Mouse (Mus musculus): ENCODE measurements around the gene Morn1.
A peak's percentile ranks its signal among the peaks of the same experiment; 100 is the strongest.
"Not testable (repeated sequence)": the region's sequence is repeated elsewhere in the genome, so short reads cannot be mapped to it uniquely, and the experiment has no call there.

The Morn1 gene

DNA sequence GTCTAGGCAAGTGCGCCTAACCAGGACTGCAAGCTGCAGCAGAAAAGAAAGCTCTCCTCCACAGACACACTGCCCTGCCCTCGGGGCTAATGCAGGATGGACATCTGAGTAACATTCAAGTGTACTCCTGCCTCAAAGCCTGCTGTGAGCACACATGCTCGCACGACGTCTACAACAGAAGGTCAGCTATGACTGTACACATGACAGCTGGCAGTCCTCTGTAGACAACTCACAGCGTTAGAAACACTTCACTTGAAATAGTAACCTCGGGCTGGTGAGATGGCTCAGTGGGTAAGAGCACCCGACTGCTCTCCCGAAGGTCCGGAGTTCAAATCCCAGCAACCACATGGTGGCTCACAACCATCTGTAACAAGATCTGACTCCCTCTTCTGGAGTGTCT is 7.6 kb upstream of the Morn1 start:
- DNase-seq (ENCODE audit: low spot score in 2 of 2) = not testable (repeated sequence)

DNA sequence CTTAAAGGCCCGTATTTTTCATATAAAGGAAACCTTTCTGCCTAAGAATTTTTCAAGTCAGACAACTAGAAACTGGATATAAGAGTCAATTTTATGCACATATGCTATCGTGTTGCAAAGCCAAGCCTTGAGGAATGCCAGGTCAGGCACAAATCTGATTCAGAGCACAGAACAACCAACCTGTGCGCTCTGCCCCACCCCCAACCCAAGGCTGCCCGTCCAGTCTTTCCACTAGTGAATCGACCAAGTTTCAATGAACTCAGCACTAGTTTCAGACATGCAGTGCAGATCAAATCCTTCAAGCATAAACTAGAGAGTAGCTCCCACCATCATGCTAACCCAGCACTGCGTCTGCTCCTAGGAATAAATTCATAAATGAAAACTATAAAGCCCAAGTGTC is 6.7 kb upstream of the Morn1 start:
- no peak for DNase-seq (ENCODE audit: low spot score in 2 of 2)

- DNase-seq (ENCODE audit: low spot score in 2 of 2) = no peak
Observed at GRCm38 (mm10) chr4:155083553-155083952, 2.8 kb upstream of the Morn1 start.

- DNase-seq (ENCODE audit: low spot score in 2 of 2) = no peak
Observed at GRCm38 (mm10) chr4:155084351-155084750, 2.0 kb upstream of the Morn1 start.

GRCm38 (mm10) chr4:155085206-155086107 is 920 bp upstream of the Morn1 start:
- DNase-seq (ENCODE audit: low spot score in 2 of 2) = no peak

GRCm38 (mm10) chr4:155089241-155089640 is 2.9 kb downstream of the Morn1 start:
- DNase-seq (ENCODE audit: low spot score in 2 of 2) = no peak

DNA sequence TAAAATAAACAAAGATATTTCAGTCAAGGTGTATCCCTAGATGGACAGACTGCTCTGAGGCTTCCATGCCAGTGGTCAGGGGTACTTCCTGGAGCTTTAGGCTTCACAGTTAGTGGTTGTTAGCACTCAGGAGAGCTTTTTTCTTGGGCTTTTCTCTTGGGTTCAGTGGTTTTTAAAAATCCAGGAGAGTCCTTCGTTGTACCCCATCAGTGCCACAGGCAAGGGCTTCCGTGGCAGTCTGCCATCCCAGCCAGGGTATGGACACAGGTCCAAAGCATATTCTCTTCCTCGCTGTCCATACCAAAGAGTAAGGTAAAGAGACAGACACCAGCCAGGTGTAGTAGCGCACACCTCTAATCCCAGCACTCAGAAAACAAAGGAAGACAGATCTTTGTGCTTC is 3.8 kb downstream of the Morn1 start:
- no peak for DNase-seq (ENCODE audit: low spot score in 2 of 2)

- no peak for DNase-seq (ENCODE audit: low spot score in 2 of 2)
Observed at GRCm38 (mm10) chr4:155090688-155091449, 4.5 kb downstream of the Morn1 start.

- no peak for DNase-seq (ENCODE audit: low spot score in 2 of 2)
Observed at GRCm38 (mm10) chr4:155092718-155093430, 6.5 kb downstream of the Morn1 start.

DNA sequence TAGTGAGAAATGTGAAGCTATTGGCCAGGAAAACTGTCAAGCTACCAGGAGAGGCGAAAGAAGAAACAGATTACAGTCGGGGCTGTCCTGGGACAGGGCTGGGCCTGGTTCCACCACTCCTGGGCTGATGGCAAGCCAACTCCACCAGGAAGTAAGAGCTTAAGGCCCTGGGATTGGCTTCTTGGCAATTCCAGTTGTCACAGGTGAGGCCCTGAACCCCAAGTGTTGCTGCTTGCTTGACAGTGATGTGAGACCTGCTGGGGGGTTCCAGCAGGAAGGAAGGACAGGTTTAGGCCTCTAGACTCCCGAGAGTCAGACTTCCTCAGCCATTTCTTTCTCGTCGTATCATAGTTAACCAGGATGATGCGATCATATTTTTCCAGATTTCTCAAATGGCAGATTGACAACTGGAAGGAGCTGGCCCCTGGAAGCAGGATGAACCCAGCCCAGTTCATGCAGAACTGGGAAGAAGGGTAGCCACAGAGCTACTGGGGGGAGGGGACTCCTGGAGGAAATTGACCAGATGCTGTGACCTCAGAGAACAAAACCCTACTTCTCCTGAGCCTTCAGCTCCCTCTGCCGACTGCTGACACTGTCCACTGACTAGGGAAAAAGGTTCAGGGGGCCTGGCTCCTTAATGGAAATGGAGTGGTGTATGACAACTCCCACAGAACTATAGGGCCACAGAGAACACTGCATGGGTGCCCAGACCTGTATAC is 7.2 kb downstream of the Morn1 start:
- no peak for DNase-seq (ENCODE audit: low spot score in 2 of 2)

GRCm38 (mm10) chr4:155094565-155094964 is 8.2 kb downstream of the Morn1 start:
- no peak for DNase-seq (ENCODE audit: low spot score in 2 of 2)

DNA sequence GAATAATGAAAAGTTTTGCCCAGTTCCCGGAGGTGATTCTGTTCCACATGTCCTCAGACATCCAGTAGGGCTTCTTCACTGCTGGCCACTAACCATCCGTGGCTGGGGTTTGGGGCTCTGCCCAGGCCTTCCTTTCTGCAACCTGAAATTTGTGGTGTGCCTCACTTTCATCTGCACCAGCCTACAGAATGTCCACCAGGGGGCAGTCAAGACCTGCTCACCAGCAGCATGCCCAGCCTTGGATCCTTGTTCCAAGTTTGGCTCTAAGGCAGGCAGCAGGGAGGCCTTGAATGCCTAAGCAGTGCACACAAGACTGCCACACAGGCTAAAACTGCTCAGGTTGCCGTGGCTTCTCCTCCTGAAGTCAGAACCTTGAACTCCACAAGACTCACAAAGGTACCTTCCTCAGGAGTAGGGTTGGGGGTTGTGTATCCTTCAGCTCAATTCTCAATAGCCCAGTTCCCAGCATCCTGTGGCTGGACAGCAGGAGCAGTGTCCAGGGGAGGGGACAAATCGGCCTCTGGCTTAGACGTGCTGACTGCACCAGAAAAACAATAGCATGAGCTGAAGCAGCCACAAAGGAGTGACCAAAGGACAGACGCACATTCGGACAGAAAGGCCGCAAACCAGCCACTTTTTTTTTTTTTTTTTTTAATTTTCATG is 9.0 kb downstream of the Morn1 start:
- DNase-seq (ENCODE audit: low spot score in 2 of 2) = peak; percentile 76 to 81

GRCm38 (mm10) chr4:155095967-155096366 is 9.6 kb downstream of the Morn1 start:
- DNase-seq (ENCODE audit: low spot score in 2 of 2) = no peak

GRCm38 (mm10) chr4:155097452-155097851 is 11.1 kb downstream of the Morn1 start:
- DNase-seq (ENCODE audit: low spot score in 2 of 2) = no peak

- no peak for DNase-seq (ENCODE audit: low spot score in 2 of 2)
Observed at GRCm38 (mm10) chr4:155098572-155098971, 12.2 kb downstream of the Morn1 start.

DNA sequence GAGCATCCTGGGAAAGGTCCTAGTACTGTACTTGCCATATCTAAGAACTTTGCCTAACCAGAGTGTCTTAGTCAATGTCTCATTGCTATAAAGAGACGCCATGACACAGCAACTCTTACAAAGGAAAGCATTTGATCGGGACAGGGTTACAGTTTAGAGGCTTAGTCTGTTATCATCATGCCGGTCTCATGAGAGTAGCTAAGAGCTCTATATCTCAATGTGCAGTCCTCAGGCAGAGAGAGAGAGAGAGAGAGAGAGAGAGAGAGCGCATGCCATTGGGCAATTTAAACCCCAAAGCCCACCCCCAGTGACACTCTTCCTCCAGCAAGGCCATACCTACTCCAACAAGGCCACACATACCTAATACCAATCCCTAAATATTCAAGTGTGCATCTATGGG is 21.5 kb downstream of the Morn1 start:
- no peak for DNase-seq (ENCODE audit: low spot score in 2 of 2)

- DNase-seq (ENCODE audit: low spot score in 2 of 2) = no peak
Observed at GRCm38 (mm10) chr4:155109471-155109870, 23.1 kb downstream of the Morn1 start.

- peak in 1 of 2 experiments; percentile 36 for DNase-seq (ENCODE audit: low spot score in 2 of 2)
Observed at GRCm38 (mm10) chr4:155113766-155114410, 27.5 kb downstream of the Morn1 start.

DNA sequence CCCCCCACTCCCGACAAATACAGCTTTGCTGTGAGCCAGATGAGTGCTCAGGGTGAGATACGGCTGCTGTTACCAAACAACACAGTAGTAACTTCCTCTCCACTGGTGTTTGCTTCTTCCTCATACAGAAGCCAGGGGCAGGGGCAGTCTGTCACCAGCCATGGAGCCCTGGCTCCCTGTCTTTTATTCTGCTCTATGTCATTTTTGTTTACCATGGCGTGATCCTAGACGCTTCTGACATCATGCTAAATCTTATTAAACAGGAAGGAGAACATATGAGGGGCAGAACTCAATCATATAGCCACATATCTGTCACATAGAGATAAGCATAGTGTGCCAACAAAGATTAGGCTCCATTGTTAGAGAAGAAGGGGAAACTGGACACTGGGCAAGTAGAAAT is 30.2 kb downstream of the Morn1 start:
- DNase-seq (ENCODE audit: low spot score in 2 of 2) = no peak

GRCm38 (mm10) chr4:155117396-155117978 is 31.1 kb downstream of the Morn1 start:
- no peak for DNase-seq (ENCODE audit: low spot score in 2 of 2)
